Mouse (Mus musculus): ENCODE results near the gene Mybpc2.

Mybpc2 gene

GRCm38 (mm10) chr7:44484841-44485571 is 39.5 kb downstream of the Mybpc2 start:
- peak; percentile 60 for DNase-seq (ENCODE audit: low spot score)

DNA sequence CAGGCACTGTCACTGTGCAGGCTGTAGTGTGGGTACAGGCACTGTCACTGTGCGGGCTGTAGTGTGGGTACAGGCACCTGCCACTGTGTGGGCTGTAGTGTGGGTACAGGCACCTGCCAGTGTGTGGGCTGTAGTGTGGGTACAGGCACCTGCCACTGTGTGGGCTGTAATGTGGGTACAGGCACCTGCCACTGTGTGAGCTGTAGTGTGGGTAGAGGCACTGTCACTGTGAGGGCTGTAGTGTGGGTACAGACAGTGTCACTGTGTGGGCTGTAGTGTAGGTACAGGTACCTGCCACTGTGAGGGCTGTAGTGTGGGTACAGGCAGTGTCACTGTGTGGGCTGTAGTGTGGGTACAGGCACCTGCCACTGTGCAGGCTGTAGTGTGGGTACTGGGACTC is 40.3 kb downstream of the Mybpc2 start:
- DNase-seq (ENCODE audit: low spot score): no peak

- DNase-seq (ENCODE audit: low spot score): no peak
These were observed 41.5 kb downstream of the Mybpc2 start for GRCm38 (mm10) chr7:44482836-44483435.

DNA sequence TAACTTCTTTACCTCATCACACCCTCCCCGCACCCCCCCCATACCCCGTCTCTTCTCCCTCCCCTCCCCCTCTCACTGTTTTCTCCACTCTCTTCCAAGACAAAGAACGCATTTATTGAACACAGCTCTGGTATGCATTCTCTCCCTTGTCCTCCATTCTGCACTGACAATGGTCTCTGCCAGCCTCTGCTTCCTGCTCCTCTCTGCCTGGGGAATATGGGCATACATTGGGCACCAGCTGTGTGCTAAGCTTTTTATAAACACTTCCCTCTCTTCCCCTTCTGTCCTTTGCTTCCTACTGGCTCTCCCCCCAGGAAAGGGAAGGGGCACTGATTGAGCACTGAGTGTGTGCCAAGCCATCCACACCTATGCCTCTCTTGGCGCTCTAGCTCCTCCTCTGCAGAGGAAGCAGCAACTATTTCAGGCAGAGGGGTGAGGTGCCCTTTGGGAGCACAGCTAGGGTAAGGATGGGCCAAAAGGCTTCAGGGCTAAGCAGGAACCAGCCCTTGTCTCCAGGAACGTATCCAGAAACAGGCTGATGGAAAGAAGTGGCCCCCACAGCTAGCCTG is 49.3 kb downstream of the Mybpc2 start:
- no peak for DNase-seq (ENCODE audit: low spot score)

GRCm38 (mm10) chr7:44474419-44474818 is 50.0 kb downstream of the Mybpc2 start:
- no peak for DNase-seq (ENCODE audit: low spot score)

DNA sequence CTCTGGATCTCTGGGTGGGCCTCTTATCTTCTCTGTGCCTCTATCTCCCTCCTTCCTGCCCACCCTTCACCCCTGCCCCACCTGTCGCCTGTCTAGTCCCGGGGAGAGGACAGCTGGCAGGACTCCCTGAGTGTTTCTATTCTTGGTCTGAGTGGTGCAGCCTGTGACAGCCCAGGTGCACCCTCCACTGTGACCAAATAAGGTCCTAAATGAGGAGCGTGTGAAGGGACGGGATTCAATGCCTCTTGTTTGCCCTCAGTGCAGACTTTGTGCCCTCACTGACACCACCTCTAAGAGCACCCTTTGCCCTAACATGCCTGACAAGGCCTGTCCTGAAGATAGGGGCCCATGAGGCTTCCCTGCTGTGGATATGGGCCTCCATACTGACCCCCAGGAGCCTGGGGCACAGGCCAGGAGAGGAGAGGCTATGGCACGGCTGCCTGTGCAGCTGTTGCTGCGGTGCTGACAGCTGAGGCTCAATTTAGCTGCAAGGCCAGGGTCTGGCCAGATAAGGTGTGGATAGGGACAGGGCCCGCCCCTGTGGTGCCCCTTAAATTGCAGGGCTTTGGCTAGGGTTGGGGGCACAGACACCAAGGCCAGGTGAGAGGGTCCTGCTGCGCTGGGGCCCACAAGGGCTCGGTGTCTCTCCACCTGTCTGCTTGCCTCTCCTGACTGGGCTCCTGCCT is 51.4 kb downstream of the Mybpc2 start:
- no peak for DNase-seq (ENCODE audit: low spot score)

DNA sequence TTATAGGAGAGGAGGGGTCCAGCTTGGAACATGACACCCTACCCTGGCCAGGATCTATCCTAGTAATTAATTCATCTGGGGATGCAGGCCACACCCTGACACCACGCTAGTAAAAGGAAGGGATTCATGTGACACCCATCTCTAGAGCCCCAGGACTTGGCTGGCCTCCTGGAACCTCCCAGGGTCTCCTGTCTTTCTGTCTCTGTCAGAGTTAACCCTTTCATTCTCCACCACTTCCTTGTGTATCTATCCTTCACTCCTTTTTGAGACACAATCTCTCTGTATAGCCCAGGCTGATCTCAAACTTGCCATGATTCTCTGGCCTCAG is 51.9 kb downstream of the Mybpc2 start:
- DNase-seq (ENCODE audit: low spot score): no peak

DNA sequence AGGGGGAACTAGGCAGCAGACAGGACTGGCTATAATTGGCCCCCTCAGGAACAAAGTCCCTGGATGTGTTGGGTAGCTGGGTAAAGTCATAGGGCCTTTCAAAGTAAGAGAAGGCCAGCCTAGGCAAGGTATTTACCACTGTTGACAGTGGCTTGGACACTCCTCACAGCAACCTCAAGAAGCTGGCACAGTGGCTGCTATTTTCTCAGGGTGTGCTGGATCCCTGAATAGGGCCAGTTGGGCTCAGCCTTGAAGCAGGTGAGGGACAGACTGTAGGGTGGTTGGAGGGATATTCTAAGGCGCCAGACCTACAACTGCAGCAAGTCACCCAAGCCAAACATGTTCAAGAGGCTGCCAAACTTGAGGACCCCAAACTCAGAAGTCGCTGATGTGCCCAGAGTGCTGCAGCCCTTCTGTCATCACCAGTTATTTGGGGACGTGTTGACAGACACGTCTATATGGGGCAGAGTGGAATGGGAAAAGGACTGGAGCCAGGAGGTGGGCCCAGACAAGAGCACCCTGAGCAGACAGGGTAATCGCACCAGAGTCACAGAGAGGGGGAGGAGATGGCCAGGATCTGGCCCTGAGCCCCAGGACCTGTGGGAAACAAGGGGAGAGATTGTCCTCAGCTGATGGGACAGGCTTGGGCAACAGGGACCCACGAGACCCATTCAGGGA is 52.4 kb downstream of the Mybpc2 start:
- DNase-seq (ENCODE audit: low spot score): no peak

GRCm38 (mm10) chr7:44470696-44471612 is 53.5 kb downstream of the Mybpc2 start:
- no peak for DNase-seq (ENCODE audit: low spot score)

GRCm38 (mm10) chr7:44469677-44470675 is 54.5 kb downstream of the Mybpc2 start:
- DNase-seq (ENCODE audit: low spot score): no peak

GRCm38 (mm10) chr7:44468644-44469285 is 55.7 kb downstream of the Mybpc2 start:
- DNase-seq (ENCODE audit: low spot score): no peak

GRCm38 (mm10) chr7:44467811-44468411 is 56.5 kb downstream of the Mybpc2 start, which contains the start of gene Josd2:
Gene Josd2 (plus strand): TSS chr7:44467980.
- peak; percentile 95 for DNase-seq (ENCODE audit: low spot score)

GRCm38 (mm10) chr7:44466888-44467311 is 57.6 kb downstream of the Mybpc2 start:
- no peak for DNase-seq (ENCODE audit: low spot score)

- DNase-seq (ENCODE audit: low spot score): no peak
These were observed 58.2 kb downstream of the Mybpc2 start for GRCm38 (mm10) chr7:44466006-44466887.

DNA sequence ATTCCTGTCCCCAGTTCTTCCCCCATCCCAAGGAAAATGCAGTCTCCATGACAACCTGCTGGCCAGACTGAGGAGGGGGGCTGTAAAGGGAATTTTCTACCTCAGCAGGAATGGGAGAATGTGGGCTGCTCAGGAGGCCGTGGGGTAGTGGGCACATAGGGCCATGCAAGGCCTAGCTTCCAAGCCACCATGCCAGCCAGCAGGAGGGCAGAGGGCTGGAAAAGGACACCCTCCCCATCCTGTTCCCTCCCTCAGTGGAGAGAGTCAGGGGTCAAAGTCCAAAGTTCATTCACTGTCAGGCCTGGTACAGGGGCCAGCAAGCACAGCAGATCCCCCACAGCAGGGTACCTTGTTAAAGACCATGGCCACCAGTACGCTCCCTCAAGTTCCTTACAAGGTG is 59.3 kb downstream of the Mybpc2 start, which contains the start of gene Aspdh:
Aspdh (plus strand) TSS at position 281 of the 400 bp plus-strand sequence.
- DNase-seq (ENCODE audit: low spot score): no peak

DNA sequence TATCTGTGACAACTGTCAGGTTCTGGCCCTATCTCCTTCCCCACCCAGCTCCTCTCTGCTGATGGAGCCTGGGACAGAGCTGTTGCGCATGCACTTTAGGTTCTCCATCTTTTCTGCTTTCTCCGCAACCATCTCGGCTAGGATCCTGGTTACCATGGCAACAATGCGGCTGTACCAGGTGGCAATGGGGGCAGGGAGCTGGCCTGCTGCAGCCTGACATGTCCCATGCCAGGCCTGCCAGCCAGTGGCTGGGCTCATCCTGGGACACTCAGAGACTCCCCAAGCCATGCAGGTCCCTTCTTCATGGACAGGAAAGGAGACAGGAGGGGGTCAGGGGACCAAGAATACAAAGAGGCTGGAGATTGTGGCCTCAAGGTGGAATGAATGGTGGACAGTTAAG is 59.9 kb downstream of the Mybpc2 start:
- DNase-seq (ENCODE audit: low spot score): no peak

DNA sequence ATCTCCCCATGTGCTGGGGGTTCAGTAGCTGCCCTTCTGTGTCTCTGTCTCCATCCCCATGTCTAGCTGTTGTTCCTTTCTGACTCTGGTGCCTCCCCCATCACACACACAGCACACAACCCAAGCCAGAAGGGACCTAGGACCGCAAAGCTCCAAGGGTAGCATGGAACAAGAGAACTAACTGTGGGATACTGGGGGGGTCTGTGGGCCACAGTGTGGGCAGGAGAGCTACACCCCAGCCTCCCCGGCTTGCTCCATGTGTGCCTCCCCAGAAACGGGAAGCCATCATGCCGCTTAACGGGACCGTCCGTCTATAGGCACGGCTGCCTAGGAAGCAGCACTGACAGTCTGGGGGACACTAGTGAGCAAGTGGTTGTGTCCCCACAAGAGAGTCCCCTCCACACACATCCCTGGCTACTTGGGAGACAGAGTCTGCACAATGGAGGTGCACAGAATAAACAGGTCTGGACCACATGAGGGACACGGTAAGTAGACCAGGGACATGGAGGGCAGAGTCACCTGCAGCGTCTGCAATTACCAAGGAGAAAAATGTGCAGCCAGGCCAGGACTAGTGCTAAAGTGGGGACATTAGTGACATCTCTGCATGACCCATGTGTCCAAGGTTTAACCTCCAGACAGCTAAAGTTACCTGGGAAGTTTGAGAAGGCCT is 60.8 kb downstream of the Mybpc2 start:
- no peak for DNase-seq (ENCODE audit: low spot score)

Data from T-cell, adult 2 months (primary cell).